Mouse (Mus musculus): Measurements from ENCODE around the gene Angptl7.

Angptl7 gene

GRCm38 (mm10) chr4:148495874-148496689 is 4.2 kb downstream of the Angptl7 start:
- peak; percentile 76 for DNase-seq (ENCODE audit: low read depth, low spot score)

- no peak for DNase-seq (ENCODE audit: low read depth, low spot score)
Observed at GRCm38 (mm10) chr4:148495160-148495559, 5.1 kb downstream of the Angptl7 start.

GRCm38 (mm10) chr4:148491448-148491847 is 8.8 kb downstream of the Angptl7 start:
- no peak for DNase-seq (ENCODE audit: low read depth, low spot score)

GRCm38 (mm10) chr4:148490502-148490901 is 9.8 kb downstream of the Angptl7 start:
- DNase-seq (ENCODE audit: low read depth, low spot score): no peak

- no peak for DNase-seq (ENCODE audit: low read depth, low spot score)
Observed at GRCm38 (mm10) chr4:148487841-148488240, 12.4 kb downstream of the Angptl7 start.

GRCm38 (mm10) chr4:148484511-148484910 is 15.7 kb downstream of the Angptl7 start:
- DNase-seq (ENCODE audit: low read depth, low spot score): no peak

GRCm38 (mm10) chr4:148481557-148482168 is 18.6 kb downstream of the Angptl7 start:
- no peak for DNase-seq (ENCODE audit: low read depth, low spot score)

- DNase-seq (ENCODE audit: low read depth, low spot score): no peak
Observed at GRCm38 (mm10) chr4:148480245-148480644, 20.0 kb downstream of the Angptl7 start.

GRCm38 (mm10) chr4:148473496-148473895 is 26.8 kb downstream of the Angptl7 start:
- no peak for DNase-seq (ENCODE audit: low read depth, low spot score)

GRCm38 (mm10) chr4:148472436-148473174 is 27.7 kb downstream of the Angptl7 start:
- DNase-seq (ENCODE audit: low read depth, low spot score): no peak

GRCm38 (mm10) chr4:148471363-148471806 is 28.9 kb downstream of the Angptl7 start:
- DNase-seq (ENCODE audit: low read depth, low spot score): no peak

GRCm38 (mm10) chr4:148469487-148470252 is 30.6 kb downstream of the Angptl7 start:
- no peak for DNase-seq (ENCODE audit: low read depth, low spot score)

GRCm38 (mm10) chr4:148468396-148468795 is 31.9 kb downstream of the Angptl7 start:
- peak; percentile 39 for DNase-seq (ENCODE audit: low read depth, low spot score)

- DNase-seq (ENCODE audit: low read depth, low spot score): no peak
Observed at GRCm38 (mm10) chr4:148466511-148467079, 33.7 kb downstream of the Angptl7 start.

GRCm38 (mm10) chr4:148464869-148465268 is 35.4 kb downstream of the Angptl7 start:
- no peak for DNase-seq (ENCODE audit: low read depth, low spot score)

- no peak for DNase-seq (ENCODE audit: low read depth, low spot score)
Observed at GRCm38 (mm10) chr4:148464301-148464700, 36.0 kb downstream of the Angptl7 start.

- peak; percentile 58 for DNase-seq (ENCODE audit: low read depth, low spot score)
Observed at GRCm38 (mm10) chr4:148463208-148463960, 36.9 kb downstream of the Angptl7 start.

- DNase-seq (ENCODE audit: low read depth, low spot score): no peak
Observed at GRCm38 (mm10) chr4:148462717-148463116, 37.5 kb downstream of the Angptl7 start.

- peak; percentile 75 for DNase-seq (ENCODE audit: low read depth, low spot score)
Observed at GRCm38 (mm10) chr4:148461772-148462171, 38.5 kb downstream of the Angptl7 start.

GRCm38 (mm10) chr4:148460656-148461284 is 39.5 kb downstream of the Angptl7 start:
- no peak for DNase-seq (ENCODE audit: low read depth, low spot score)
